Mouse (Mus musculus) heart, adult 11 months (tissue): Measurements from ENCODE around the gene Tmem178b.
A peak's percentile ranks its signal among the peaks of the same experiment; 100 is the strongest.

ENCODE experiments used
- DNase-seq: peaks from one replicate; pipeline ENCODE4 v3.0.0; 2022

The Tmem178b gene

GRCm38 (mm10) chr6:39919011-39919709, 46.1 kb downstream of the Tmem178b start:
- DNase-seq = peak; percentile 45

- DNase-seq = no peak
These were observed 53.4 kb downstream of the Tmem178b start for GRCm38 (mm10) chr6:39926442-39926841.

GRCm38 (mm10) chr6:39936590-39936989, 63.5 kb downstream of the Tmem178b start:
- DNase-seq = peak; percentile 53

- DNase-seq = peak; percentile 51
These were observed 67.8 kb downstream of the Tmem178b start for GRCm38 (mm10) chr6:39940920-39941319.

- DNase-seq = peak; percentile 81
These were observed 71.8 kb downstream of the Tmem178b start for GRCm38 (mm10) chr6:39944854-39945253.

- peak; percentile 30 for DNase-seq
These were observed 72.8 kb downstream of the Tmem178b start for GRCm38 (mm10) chr6:39945670-39946440.

GRCm38 (mm10) chr6:39946601-39947000, 73.5 kb downstream of the Tmem178b start:
- DNase-seq = peak; percentile 48

GRCm38 (mm10) chr6:39953951-39954350, 80.9 kb downstream of the Tmem178b start:
- DNase-seq = peak; percentile 74

- DNase-seq = peak; percentile 22
These were observed 82.1 kb downstream of the Tmem178b start for GRCm38 (mm10) chr6:39955211-39955610.

GRCm38 (mm10) chr6:39964606-39965005, 91.5 kb downstream of the Tmem178b start:
- DNase-seq = peak; percentile 16

- no peak for DNase-seq
These were observed 97.2 kb downstream of the Tmem178b start for GRCm38 (mm10) chr6:39970281-39970680.

GRCm38 (mm10) chr6:39978942-39979341, 105.9 kb downstream of the Tmem178b start:
- DNase-seq = peak; percentile 28

- no peak for DNase-seq
These were observed 117.7 kb downstream of the Tmem178b start for GRCm38 (mm10) chr6:39990772-39991171.

- peak; percentile 63 for DNase-seq
These were observed 118.9 kb downstream of the Tmem178b start for GRCm38 (mm10) chr6:39991922-39992321.

GRCm38 (mm10) chr6:40006006-40006765, 133.1 kb downstream of the Tmem178b start:
- DNase-seq = peak; percentile 66

- DNase-seq = peak; percentile 78
These were observed 135.3 kb downstream of the Tmem178b start for GRCm38 (mm10) chr6:40008166-40008907.

GRCm38 (mm10) chr6:40009718-40010117, 136.6 kb downstream of the Tmem178b start:
- DNase-seq = peak; percentile 63

- peak; percentile 68 for DNase-seq
These were observed 138.0 kb downstream of the Tmem178b start for GRCm38 (mm10) chr6:40011066-40011465.

GRCm38 (mm10) chr6:40011609-40012008, 138.5 kb downstream of the Tmem178b start:
- peak; percentile 87 for DNase-seq

- DNase-seq = peak; percentile 50
These were observed 140.3 kb downstream of the Tmem178b start for GRCm38 (mm10) chr6:40013407-40013806.

- DNase-seq = peak; percentile 14
These were observed 142.1 kb downstream of the Tmem178b start for GRCm38 (mm10) chr6:40015185-40015584.

- DNase-seq = peak; percentile 50
These were observed 142.8 kb downstream of the Tmem178b start for GRCm38 (mm10) chr6:40015711-40016460.
